Mouse (Mus musculus): Measurements from ENCODE around the gene Arhgap25. TPM values are rescaled to one million over a fixed set of nuclear protein-coding genes. Genes with fewer than 3 reads are reported as not detected.

Arhgap25 gene
- polyA plus RNA-seq, 1 experiment from 2014 or later = 1.9 TPM

DNA sequence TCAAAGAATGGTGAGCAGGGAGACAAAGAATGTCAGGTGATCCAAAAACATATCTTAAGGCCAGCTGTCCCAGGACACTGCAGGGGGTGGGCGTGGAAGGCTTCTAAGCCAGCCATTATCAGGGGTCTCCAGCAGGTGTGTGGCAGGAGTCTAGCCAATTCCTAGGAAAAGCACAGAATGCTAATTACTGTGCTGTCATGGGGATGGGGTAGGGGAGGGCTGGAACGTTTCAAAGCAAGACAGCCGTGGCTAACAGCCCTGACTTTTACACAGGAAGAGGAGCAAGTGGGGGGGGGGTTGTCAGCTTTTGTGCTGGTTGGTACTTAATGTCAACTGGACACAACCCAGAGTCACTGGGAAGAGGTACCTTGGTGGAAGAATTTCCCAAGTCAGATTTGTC is 121.0 kb downstream of the Arhgap25 start:
- no peak for ATAC-seq (replicated peaks)
- no peaks in the 10 kb centered on the region for H3K4me1 ChIP-seq
- no peak overlapping the region for H3K27ac ChIP-seq
- H3K27me3 ChIP-seq (replicated peaks) = no peaks in the 10 kb centered on the region
- no peak overlapping the region for H3K4me3 ChIP-seq
- H3K36me3 ChIP-seq (replicated peaks) = no peaks in the 10 kb centered on the region
- H3K9me3 ChIP-seq = no peaks in the 10 kb centered on the region
- no peak overlapping the region for H3K4me2 ChIP-seq
- no peak overlapping the region for H3K9ac ChIP-seq
- WGBS = 27% methylated on average over 3 of the region's 3 CpGs

Other genes with a start within 250 kb of the Arhgap25 start
- gene Antxr1, start 197.4 kb downstream of the Arhgap25 start, polyA plus RNA-seq (2015; fragmentation: Nextera tagmentation; extraction: Ambion mirVana) = 3.4 and 3.9 TPM in 2 replicates
- gene Gkn1, start 182.3 kb downstream of the Arhgap25 start, polyA plus RNA-seq (2015; fragmentation: Nextera tagmentation; extraction: Ambion mirVana) = not detected in 2 replicates
- gene Gkn2, start 159.9 kb downstream of the Arhgap25 start, polyA plus RNA-seq (2015; fragmentation: Nextera tagmentation; extraction: Ambion mirVana) = not detected in 2 replicates
- 0.28 and 0.67 TPM in 2 replicates for gene Gkn3, start 144.3 kb downstream of the Arhgap25 start, polyA plus RNA-seq (2015; fragmentation: Nextera tagmentation; extraction: Ambion mirVana)
- not detected in 2 replicates for gene Bmp10, start 104.3 kb downstream of the Arhgap25 start, polyA plus RNA-seq (2015; fragmentation: Nextera tagmentation; extraction: Ambion mirVana)
- gene Prokr1, start 57.5 kb upstream of the Arhgap25 start, polyA plus RNA-seq (2015; fragmentation: Nextera tagmentation; extraction: Ambion mirVana) = 2.0 and 2.1 TPM in 2 replicates
- 7.2 and 7.7 TPM in 2 replicates for gene Aplf, start 138.9 kb upstream of the Arhgap25 start, polyA plus RNA-seq (2015; fragmentation: Nextera tagmentation; extraction: Ambion mirVana)
- 5.4 and 6.7 TPM in 2 replicates for gene Efcc1, start 197.6 kb upstream of the Arhgap25 start, polyA plus RNA-seq (2015; fragmentation: Nextera tagmentation; extraction: Ambion mirVana)
- gene Gp9, start 244.8 kb upstream of the Arhgap25 start, polyA plus RNA-seq (2015; fragmentation: Nextera tagmentation; extraction: Ambion mirVana) = 0.93 and 1.0 TPM in 2 replicates